Mouse (Mus musculus) kidney, embryonic 14.5 days (tissue): Measurements from ENCODE around the gene Arhgap28. TPM values are rescaled to one million over a fixed set of nuclear protein-coding genes. Genes with fewer than 3 reads are reported as not detected.
A peak's percentile ranks its signal among the peaks of the same experiment; 100 is the strongest.

Source experiments
- ATAC-seq: fragments of 200-750 bp; cut with Nextera tagmentation; 2 replicates; pipeline ENCODE4 v1.8.0; 2017; ENCODE audit warnings: moderate number of reproducible peaks, mild to moderate bottlenecking, moderate TSS enrichment, moderate library complexity; ENCODE audit not compliant: low FRiP score, low TSS enrichment
- H3K27ac ChIP-seq: fragments of 300-500 bp; sonication (generic); 2 replicates; pipeline ENCODE4 v1.5.1; 2014; ENCODE audit warnings: low read depth, mild to moderate bottlenecking, low read length, moderate library complexity, mixed read lengths
- H3K27me3 ChIP-seq: fragments of 300-500 bp; sonication (generic); 2 replicates; pipeline ENCODE4 v1.6.1; 2014; ENCODE audit warnings: mild to moderate bottlenecking, low read length; ENCODE audit not compliant: control insufficient read depth, insufficient read depth
- H3K36me3 ChIP-seq: fragments of 300-500 bp; sonication (generic); 2 replicates; pipeline ENCODE4 v1.6.1; 2014; ENCODE audit warnings: low read length, mixed read lengths; ENCODE audit not compliant: control insufficient read depth, insufficient read depth
- H3K4me1 ChIP-seq: fragments of 300-500 bp; sonication (generic); 2 replicates; pipeline ENCODE4 v1.6.1; 2014; ENCODE audit warnings: low read length, mixed read lengths; ENCODE audit not compliant: control insufficient read depth, insufficient read depth
- H3K4me2 ChIP-seq: fragments of 300-500 bp; sonication (generic); replicated peaks from 2 replicates; pipeline ENCODE4 v1.6.1; 2014; ENCODE audit warnings: low read depth, mild to moderate bottlenecking, low read length
- H3K4me3 ChIP-seq: fragments of 300-500 bp; sonication (generic); 2 replicates; pipeline ENCODE4 v1.5.1; 2014; ENCODE audit warnings: mild to moderate bottlenecking, low read length
- H3K9ac ChIP-seq: fragments of 300-500 bp; sonication (generic); 2 replicates; pipeline ENCODE4 v1.6.1; 2014; ENCODE audit warnings: low read depth, mild to moderate bottlenecking, low read length, moderate library complexity
- H3K9me3 ChIP-seq: fragments of 300-500 bp; sonication (generic); 2 replicates; pipeline ENCODE4 v1.6.1; 2016; ENCODE audit warnings: low read length; ENCODE audit not compliant: control insufficient read depth
- WGBS: fragments of 180-500 bp; shearing (Covaris S2); extraction: QIAGEN DNeasy Blood & Tissue Kit; methylation state at CpG from one replicate; pipeline ENCODE4 v1.1.7; 2014; 5-methylcytosine and 5-hydroxymethylcytosine counted together
- polyA plus RNA-seq: library from polyadenylated mRNA; unstranded; fragments of >200 nt; fragmentation: Nextera tagmentation; extraction: Ambion mirVana; gene quantifications from 2 replicates; pipeline ENCODE4 v1.2.1, GENCODE M21; 2014

Arhgap28 gene
- 13.8 and 28.2 TPM in 2 replicates for polyA plus RNA-seq

DNA sequence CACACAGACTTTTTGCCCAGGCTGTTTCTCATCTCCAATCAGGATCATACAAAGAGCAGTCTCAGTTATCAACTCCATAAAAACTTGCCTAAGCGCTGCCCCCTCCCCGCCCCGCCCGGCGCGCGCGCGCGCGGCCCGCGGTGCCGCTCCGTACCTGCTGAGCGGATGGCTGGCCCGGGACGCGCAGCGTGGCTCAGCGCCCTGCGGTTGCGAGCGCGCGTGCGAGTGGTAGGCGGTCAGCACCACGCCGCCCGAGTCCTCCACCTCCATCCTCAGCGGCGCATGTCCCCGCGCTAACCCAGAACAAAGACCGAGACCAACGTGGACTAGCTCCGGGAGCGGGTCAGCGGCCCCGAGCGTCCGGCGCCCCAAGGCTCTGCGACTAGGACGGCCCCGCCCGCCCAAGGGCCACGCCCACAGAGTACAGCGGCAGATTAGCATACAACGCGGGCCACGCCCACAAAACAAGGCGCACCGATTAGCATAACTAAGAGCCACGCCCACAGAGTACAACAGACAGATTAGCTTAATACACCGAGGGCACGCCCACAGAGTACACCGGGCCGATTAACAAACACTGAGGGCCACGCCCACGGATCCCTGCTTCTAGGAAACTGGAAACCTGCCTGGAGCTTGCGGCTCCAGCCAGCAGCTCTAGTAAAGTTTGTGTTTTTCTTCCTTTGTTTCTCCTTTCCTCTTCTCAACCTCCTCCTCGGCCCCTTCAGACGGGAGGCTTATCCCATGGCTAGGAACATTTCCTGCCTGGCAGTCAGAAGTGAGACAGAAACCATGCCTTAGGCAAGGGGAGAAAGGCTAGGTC is at the start of gene Arhgap28:
Arhgap28 (minus strand) TSS at position 380 of the 820 bp plus-strand sequence.
- Histone ChIP-seq H3K27me3 (no peaks in the 10 kb centered on the region), H3K9ac (peak within 1 kb of the TSS; percentile 76), H3K4me1 (peaks cover 27% of the 10 kb centered on the region), H3K9me3 (no peaks in the 10 kb centered on the region), H3K27ac (peak within 1 kb of the TSS; percentile 84), H3K4me3 (peak within 1 kb of the TSS; percentile 79), H3K4me2 (peak within 1 kb of the TSS; percentile 63), H3K36me3 (no peaks in the 10 kb centered on the region)
- ATAC-seq, result peak; percentile 96
- WGBS, result under 1% methylated on average over 59 of the region's 65 CpGs

DNA sequence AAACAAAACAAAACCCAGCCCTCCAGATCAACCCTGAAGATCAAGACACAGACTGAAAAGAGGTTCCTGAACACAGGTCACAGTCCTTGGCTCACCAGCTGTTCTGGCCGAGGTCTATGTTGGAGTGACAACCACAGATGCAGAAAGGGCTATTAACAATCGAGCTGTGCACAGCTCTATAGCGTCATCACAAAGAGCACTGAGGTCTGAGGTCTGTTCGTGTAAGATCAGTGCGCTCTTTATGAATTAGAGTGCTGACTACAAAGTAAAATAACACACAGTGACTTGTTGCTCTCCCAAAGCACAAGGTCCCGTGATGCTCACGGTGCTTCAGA is 42.4 kb upstream of the Arhgap28 start:
- Histone ChIP-seq H3K4me2 (no peak overlapping the region), H3K36me3 (no peaks in the 10 kb centered on the region), H3K9ac (no peak overlapping the region), H3K27me3 (no peaks in the 10 kb centered on the region), H3K27ac (no peak overlapping the region), H3K4me3 (no peak overlapping the region), H3K9me3 (no peaks in the 10 kb centered on the region), H3K4me1 (no peaks in the 10 kb centered on the region)
- no peak for ATAC-seq
- 73% methylated on average over 7 of the region's 7 CpGs for WGBS

DNA sequence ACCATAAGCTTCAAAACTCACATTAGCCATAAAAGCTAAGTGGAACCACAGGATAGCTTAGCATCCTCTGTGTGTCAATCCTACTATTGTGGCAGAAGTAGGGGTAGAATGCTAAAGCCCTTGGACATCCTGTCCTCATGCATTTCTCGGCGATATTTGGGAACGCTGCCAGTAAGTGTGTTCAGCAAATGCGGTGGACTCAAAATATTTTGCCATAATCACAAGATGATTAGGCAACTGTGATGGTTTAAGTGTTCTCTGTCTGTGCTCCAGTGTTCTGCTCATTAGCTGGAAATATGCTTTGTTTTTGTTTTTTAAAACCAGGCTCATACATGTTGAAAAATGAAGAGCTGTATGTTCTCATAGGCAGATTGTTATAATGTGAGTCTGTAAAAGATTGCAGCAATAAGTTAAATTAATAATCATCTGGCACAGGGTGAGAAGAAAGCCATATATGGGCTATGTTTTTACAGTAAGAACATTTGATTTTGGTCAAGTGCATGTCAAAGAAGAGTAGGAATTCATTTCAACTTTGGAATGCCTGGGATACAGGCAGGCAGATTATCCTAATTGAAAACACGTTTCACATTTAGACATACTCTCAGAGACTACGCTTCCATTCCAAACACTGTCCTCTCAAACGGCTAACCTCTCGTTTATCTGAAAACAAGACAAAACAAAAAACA is 41.9 kb upstream of the Arhgap28 start:
- no peak overlapping the region for H3K27ac ChIP-seq
- H3K4me2 ChIP-seq, result no peak overlapping the region
- H3K4me3 ChIP-seq, result no peak overlapping the region
- no peaks in the 10 kb centered on the region for H3K4me1 ChIP-seq
- no peaks in the 10 kb centered on the region for H3K36me3 ChIP-seq
- H3K27me3 ChIP-seq, result no peaks in the 10 kb centered on the region
- H3K9me3 ChIP-seq, result no peaks in the 10 kb centered on the region
- ATAC-seq, result no peak
- H3K9ac ChIP-seq, result no peak overlapping the region
- 81% methylated on average over 8 of the region's 8 CpGs for WGBS

DNA sequence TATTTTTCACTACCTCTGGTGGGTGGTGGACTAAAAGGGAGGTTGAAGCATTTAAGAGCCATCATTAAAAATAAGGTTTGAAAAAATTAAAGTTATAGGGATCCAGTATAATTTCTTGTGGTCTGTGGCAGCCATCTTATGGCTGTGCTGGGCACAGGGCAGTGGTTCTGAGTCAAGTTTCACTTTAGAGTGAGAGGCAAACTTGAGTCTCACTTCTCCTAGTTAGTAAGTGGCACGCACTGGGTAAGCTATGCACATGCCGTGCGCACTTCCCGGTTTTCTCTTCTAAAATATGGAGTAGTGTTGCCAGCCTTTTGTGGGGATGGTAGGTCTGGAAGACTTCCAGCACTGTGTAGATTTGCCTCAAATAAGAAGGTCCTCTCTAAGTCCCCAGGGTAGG is 38.5 kb upstream of the Arhgap28 start:
- H3K36me3 ChIP-seq, result no peaks in the 10 kb centered on the region
- ATAC-seq, result no peak
- WGBS, result 97% methylated on average over 4 of the region's 4 CpGs

DNA sequence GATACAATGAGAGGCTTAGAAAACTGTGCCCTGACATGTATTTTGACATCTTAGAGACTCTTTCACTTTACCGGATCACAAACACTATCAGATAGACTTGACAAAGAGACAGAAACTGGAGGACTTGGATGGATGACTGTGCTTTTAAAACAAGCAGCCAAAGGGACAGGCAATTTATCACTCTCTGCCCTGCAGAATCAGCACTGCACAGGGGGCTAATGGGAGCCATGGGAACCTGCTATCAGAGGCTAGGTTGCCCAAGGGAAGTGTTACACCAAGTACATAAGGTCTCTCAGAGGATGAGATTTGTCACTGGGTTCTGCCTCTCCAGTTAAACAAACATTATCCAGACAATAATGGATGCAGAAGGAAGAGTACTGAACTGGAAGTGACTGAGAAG is 33.1 kb upstream of the Arhgap28 start:
- ATAC-seq, result no peak
- no peaks in the 10 kb centered on the region for H3K9me3 ChIP-seq
- no peak overlapping the region for H3K4me2 ChIP-seq
- no peaks in the 10 kb centered on the region for H3K36me3 ChIP-seq
- H3K27me3 ChIP-seq, result no peaks in the 10 kb centered on the region
- H3K27ac ChIP-seq, result no peak overlapping the region
- no peaks in the 10 kb centered on the region for H3K4me1 ChIP-seq
- 36% methylated on average over 1 of the region's 1 CpGs for WGBS
- no peak overlapping the region for H3K9ac ChIP-seq
- no peak overlapping the region for H3K4me3 ChIP-seq

More for the DNA sequence above, 38.5 kb upstream of the Arhgap28 start:
- no peaks in the 10 kb centered on the region for H3K9me3 ChIP-seq
- H3K4me1 ChIP-seq, result no peaks in the 10 kb centered on the region
- H3K9ac ChIP-seq, result no peak overlapping the region
- H3K27me3 ChIP-seq, result no peaks in the 10 kb centered on the region
- H3K27ac ChIP-seq, result no peak overlapping the region
- H3K4me3 ChIP-seq, result no peak overlapping the region
- no peak overlapping the region for H3K4me2 ChIP-seq

DNA sequence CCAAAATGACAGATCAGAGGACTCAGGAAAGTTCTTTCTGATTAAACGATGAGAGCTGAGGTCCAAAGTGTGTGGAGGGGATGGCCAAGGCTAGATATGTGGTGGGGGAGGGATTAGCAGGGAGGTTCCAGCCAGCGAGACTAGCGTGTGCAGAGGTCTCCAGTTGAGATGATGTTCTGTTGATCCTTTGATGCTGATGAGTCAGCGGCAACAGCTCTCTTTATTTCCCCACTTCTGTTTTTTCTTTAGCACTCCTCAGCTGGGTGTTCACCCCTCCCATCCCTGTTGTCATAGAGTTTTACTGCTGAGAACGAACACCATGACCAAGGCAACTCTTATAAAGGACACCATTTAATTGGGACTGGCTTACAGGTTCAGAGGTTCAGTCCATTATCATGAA is 25.6 kb upstream of the Arhgap28 start:
- H3K4me1 ChIP-seq, result no peaks in the 10 kb centered on the region

DNA sequence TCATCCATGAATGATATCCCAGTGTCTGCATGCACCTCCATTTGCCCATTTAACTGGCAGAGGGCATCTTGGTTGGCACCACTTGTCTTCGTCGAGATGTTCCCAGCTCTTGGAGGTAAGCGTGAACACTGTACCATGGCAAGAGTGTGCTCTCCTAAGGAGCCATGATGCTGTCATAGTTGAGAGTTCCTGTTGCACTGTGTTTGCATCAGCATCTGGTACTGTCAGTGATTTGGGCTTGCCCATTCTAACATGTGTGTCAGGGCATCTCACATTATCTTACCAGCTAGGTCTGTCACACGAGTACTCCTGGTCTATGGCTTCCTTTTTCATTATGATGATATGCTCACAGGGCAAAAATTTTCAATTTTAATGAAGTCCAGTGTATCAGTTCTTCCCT is 24.6 kb upstream of the Arhgap28 start:
- no peak overlapping the region for H3K4me3 ChIP-seq
- no peak for ATAC-seq
- H3K4me2 ChIP-seq, result no peak overlapping the region
- no peaks in the 10 kb centered on the region for H3K36me3 ChIP-seq
- no peaks in the 10 kb centered on the region for H3K4me1 ChIP-seq
- no peak overlapping the region for H3K9ac ChIP-seq
- no peaks in the 10 kb centered on the region for H3K27me3 ChIP-seq
- WGBS, result 95% methylated on average over 4 of the region's 4 CpGs
- no peaks in the 10 kb centered on the region for H3K9me3 ChIP-seq
- no peak overlapping the region for H3K27ac ChIP-seq

More for the DNA sequence above, 25.6 kb upstream of the Arhgap28 start:
- no peak for ATAC-seq
- no peaks in the 10 kb centered on the region for H3K27me3 ChIP-seq
- H3K9me3 ChIP-seq, result no peaks in the 10 kb centered on the region
- H3K4me3 ChIP-seq, result no peak overlapping the region
- no peak overlapping the region for H3K9ac ChIP-seq
- no peaks in the 10 kb centered on the region for H3K36me3 ChIP-seq
- H3K4me2 ChIP-seq, result no peak overlapping the region
- H3K27ac ChIP-seq, result no peak overlapping the region
- 85% methylated on average over 5 of the region's 5 CpGs for WGBS

DNA sequence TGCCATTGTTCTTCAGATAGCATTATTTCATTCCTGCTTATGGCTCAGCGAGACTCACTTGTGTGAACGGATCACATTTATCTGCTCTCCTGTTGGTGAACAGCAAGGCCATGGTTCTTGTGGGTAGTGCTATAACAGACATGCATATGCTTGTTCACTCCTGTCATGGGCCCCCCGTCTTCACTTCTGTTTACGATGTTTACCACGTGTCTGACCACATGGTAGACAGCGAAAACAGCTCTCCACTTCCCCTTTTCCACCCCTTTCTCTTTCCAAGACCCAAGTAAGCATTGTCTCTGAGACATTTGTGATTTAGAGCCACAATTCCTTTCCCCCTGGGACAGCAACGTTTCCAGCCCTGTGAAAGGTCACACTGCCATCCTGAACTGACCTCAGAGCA is 20.4 kb upstream of the Arhgap28 start:
- no peak for ATAC-seq
- no peak overlapping the region for H3K9ac ChIP-seq
- H3K4me3 ChIP-seq, result no peak overlapping the region
- H3K27me3 ChIP-seq, result no peaks in the 10 kb centered on the region
- H3K4me1 ChIP-seq, result peaks cover under 1% of the 10 kb centered on the region; the same call in 1 of the 2 replicates
- WGBS, result 35% methylated on average over 7 of the region's 7 CpGs
- no peak overlapping the region for H3K27ac ChIP-seq
- H3K36me3 ChIP-seq, result no peaks in the 10 kb centered on the region
- no peaks in the 10 kb centered on the region for H3K9me3 ChIP-seq
- no peak overlapping the region for H3K4me2 ChIP-seq

DNA sequence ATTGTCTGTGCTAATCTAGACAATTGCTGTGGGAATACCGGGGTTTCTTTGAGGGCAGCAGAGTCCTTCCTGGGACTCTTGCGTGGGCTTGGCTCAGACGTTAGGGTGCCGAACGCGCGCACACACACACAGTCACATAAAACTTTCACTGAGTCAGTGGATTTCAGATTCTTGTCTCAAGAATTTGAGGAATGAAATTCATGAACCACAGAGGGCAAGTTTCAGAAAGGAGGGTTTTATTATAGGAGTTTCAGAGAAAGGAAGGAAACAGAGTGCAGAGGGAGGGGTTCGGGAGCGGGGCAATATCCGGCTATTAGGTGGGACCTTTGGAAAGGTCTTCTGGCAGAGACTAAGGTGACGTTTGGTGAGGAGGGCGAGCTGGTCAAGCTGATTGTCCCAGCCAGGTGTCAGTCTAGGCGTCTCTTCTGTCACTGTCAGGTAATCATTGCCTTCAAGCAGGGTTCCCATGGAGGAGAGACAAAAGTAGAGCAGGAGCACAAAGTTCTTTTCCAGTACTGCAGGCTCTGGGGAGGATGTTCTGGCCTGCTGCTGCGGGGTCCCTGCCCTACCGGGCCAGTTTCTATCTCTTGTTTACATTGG is 15.6 kb upstream of the Arhgap28 start:
- Histone ChIP-seq H3K4me3 (no peak overlapping the region), H3K27ac (no peak overlapping the region), H3K9ac (no peak overlapping the region), H3K9me3 (no peaks in the 10 kb centered on the region), H3K36me3 (no peaks in the 10 kb centered on the region), H3K4me2 (no peak overlapping the region), H3K27me3 (no peaks in the 10 kb centered on the region), H3K4me1 (peaks cover 3% of the 10 kb centered on the region)
- no peak for ATAC-seq
- WGBS, result 42% methylated on average over 15 of the region's 15 CpGs
